Mouse (Mus musculus) neutrophil, adult 59 days (primary cell): Measurements from ENCODE around the gene Rab25. TPM values are rescaled to one million over a fixed set of nuclear protein-coding genes. Genes with fewer than 3 reads are reported as not detected.

Experiments
- total RNA-seq, 2 experiments: library from RNA; stranded (reverse); gene quantifications; 1 replicate in 1 of 2; 2 replicates in 1 of 2; pipeline ENCODE4 v1.2.4; 2023

The Rab25 gene
- total RNA-seq: not detected

DNA sequence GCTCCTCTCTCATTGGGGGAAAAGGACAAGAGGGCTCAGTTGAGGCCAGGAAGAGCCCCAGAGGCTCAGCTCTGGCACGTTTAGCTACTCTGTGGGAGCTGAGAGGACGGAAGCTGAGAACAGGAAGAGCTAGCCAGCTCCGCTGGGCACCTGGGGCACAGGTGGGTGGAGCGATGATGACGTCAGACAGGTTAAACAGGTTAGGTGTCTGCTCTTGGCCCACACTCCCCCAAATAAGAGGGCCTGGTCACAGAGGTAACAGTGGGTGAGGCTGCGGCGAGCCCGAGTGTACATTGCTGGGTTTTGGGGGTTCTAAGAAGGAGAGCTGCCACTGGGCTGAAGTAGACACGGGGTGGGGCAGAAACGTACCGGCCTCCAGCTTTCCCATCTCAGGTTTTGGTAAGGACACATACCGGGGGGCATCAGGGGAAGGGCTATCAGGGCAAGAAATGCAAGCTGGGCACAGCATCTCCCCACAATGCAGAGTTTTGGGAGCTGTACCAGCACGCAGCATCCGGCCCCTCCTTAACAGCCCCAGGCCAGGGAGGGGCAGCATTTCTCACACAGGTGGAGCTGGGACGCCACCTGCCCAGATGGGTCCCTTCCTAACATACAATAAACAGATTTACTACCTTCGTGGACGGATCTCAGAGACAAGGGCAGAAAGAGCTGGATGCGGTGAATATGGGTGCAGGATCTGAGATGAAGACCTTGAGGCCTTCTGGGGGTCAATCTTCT lies at the start of gene Rab25:
Gene Rab25 (minus strand): TSS at position 121 of the 738 bp plus-strand sequence.

DNA sequence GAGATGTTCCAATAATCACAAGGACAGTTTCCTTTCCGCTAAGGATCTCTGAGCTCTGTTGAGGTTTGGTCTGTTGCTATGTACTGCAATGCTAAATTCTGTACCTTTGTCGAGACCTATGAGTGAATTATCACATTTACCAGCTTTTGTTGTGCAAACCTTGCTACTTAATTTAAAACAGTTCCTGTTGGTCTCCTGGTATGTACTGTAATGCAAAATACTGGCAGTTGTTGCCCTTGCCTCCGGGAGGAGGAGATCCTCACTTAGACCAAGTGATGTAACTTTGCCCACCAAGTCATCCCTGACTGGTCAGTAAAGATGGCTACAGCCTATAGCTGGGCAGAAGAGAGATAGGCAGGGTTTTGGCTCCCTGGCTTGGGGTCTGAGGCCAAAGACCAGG lies 27.4 kb upstream of the Rab25 start, which contains the start of gene Ssr2:
Gene Ssr2 (plus strand): TSS at position 337 of the 400 bp plus-strand sequence.

GRCm38 (mm10) chr3:88553525-88553879 lies 5.4 kb upstream of the Rab25 start, which contains the start of gene Ubqln4:
Ubqln4 (plus strand) TSS chr3:88553758.

GRCm38 (mm10) chr3:88552676-88553524 lies 4.8 kb upstream of the Rab25 start, which contains the start of gene Lamtor2:
Lamtor2 (minus strand) TSS chr3:88553074.

DNA sequence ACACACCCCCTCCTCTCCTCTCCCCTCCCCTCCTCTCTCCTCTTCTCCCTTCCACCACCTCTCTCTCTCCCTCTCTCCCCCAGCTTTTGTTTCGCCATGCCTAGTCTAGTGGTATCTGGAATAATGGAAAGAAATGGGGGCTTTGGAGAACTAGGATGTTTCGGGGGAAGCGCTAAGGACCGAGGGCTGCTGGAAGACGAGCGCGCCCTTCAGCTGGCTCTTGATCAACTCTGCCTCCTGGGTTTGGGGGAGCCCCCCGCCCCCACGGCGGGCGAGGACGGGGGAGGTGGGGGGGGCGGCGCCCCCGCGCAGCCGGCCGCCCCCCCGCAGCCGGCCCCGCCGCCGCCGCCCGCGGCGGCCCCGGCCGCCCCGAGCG lies 15.8 kb downstream of the Rab25 start, which contains the start of gene Mex3a:
Gene Mex3a (plus strand): TSS at position 97 of the 376 bp plus-strand sequence.

GRCm38 (mm10) chr3:88509692-88510420 lies 38.2 kb downstream of the Rab25 start, which contains the start of gene Lmna:
Lmna (minus strand) TSS chr3:88509956.

Other genes with a start within 250 kb of the Rab25 start
- 100 to 1,000 TPM; 128 to 130 TPM for gene Glmp, start 223.3 kb downstream of the Rab25 start, total RNA-seq
- gene Tmem79, start 212.2 kb downstream of the Rab25 start, total RNA-seq: under 1 TPM; 0.71 to 0.79 TPM
- gene Smg5, start 212.0 kb downstream of the Rab25 start, total RNA-seq: 10 to 100 TPM; 42.3 to 42.6 TPM
- gene Paqr6, start 183.7 kb downstream of the Rab25 start, total RNA-seq: not detected
- 1 to 10 TPM; 1.5 to 5.5 TPM for gene Bglap3, start 175.6 kb downstream of the Rab25 start, total RNA-seq
- gene Bglap2, start 169.6 kb downstream of the Rab25 start, total RNA-seq: 10 to 100 TPM in 1 of 2 experiments, 1 to 10 TPM in 1; 3.7 to 11.5 TPM
- gene Bglap, start 163.8 kb downstream of the Rab25 start, total RNA-seq: 10 to 100 TPM; 16.8 to 30.3 TPM
- 10 to 100 TPM; 61.1 to 63.9 TPM for gene Pmf1, start 138.0 kb downstream of the Rab25 start, total RNA-seq
- gene Slc25a44, start 123.2 kb downstream of the Rab25 start, total RNA-seq: 10 to 100 TPM; 22.4 to 22.5 TPM
- gene Sema4a, start 87.1 kb downstream of the Rab25 start, total RNA-seq: 100 to 1,000 TPM; 326 to 366 TPM
- gene Lmna, start 38.3 kb downstream of the Rab25 start, total RNA-seq: 10 to 100 TPM; 10.1 to 20.2 TPM
- under 1 TPM; 0.11 to 0.13 TPM for gene Mex3a, start 15.9 kb downstream of the Rab25 start, total RNA-seq
- 10 to 100 TPM; 76.5 to 78.5 TPM for gene Lamtor2, start 4.8 kb upstream of the Rab25 start, total RNA-seq
- 10 to 100 TPM; 17.7 to 20.7 TPM for gene Ubqln4, start 5.5 kb upstream of the Rab25 start, total RNA-seq
- 10 to 100 TPM; 75.0 to 88.1 TPM for gene Ssr2, start 27.6 kb upstream of the Rab25 start, total RNA-seq
- gene Arhgef2, start 57.7 kb upstream of the Rab25 start, total RNA-seq: 100 to 1,000 TPM; 210 to 213 TPM
- not detected for gene Rxfp4, start 104.8 kb upstream of the Rab25 start, total RNA-seq
- 10 to 100 TPM; 92.1 to 93.0 TPM for gene Khdc4, start 137.5 kb upstream of the Rab25 start, total RNA-seq
- 10 to 100 TPM; 47.9 to 50.6 TPM for gene Rit1, start 168.5 kb upstream of the Rab25 start, total RNA-seq
- gene Syt11, start 226.9 kb upstream of the Rab25 start, total RNA-seq: under 1 TPM; 0.62 to 0.99 TPM